Mouse (Mus musculus) midbrain, embryonic 15.5 days (tissue): ENCODE measurements around the gene Mast1. TPM values are rescaled to one million over a fixed set of nuclear protein-coding genes. Genes with fewer than 3 reads are reported as not detected.

Source experiments
- ATAC-seq: fragments of 200-750 bp; cut with Nextera tagmentation; replicated peaks from 2 replicates; pipeline ENCODE4 v1.8.0; 2017; ENCODE audit warnings: moderate TSS enrichment
- H3K27ac ChIP-seq: fragments of 300-500 bp; sonication (generic); 2 replicates; pipeline ENCODE4 v1.5.1; 2015; ENCODE audit warnings: mild to moderate bottlenecking, inconsistent platforms
- H3K27me3 ChIP-seq: fragments of 300-500 bp; sonication (generic); replicated peaks from 2 replicates; pipeline ENCODE4 v1.6.1; 2015; ENCODE audit warnings: inconsistent platforms
- H3K36me3 ChIP-seq: fragments of 300-500 bp; sonication (generic); replicated peaks from 2 replicates; pipeline ENCODE4 v1.6.1; 2015; ENCODE audit warnings: inconsistent platforms
- H3K4me1 ChIP-seq: fragments of 300-500 bp; sonication (generic); 2 replicates; pipeline ENCODE4 v1.6.1; 2015; ENCODE audit warnings: inconsistent platforms
- H3K4me2 ChIP-seq: fragments of 300-500 bp; sonication (generic); 2 replicates; pipeline ENCODE4 v1.6.1; 2015; ENCODE audit warnings: inconsistent platforms, mild to moderate bottlenecking, moderate library complexity
- H3K4me3 ChIP-seq: fragments of 300-500 bp; sonication (generic); 2 replicates; pipeline ENCODE4 v1.5.1; 2015; ENCODE audit warnings: mild to moderate bottlenecking, inconsistent platforms
- H3K9ac ChIP-seq: fragments of 300-500 bp; sonication (generic); 2 replicates; pipeline ENCODE4 v1.6.1; 2015; ENCODE audit warnings: mild to moderate bottlenecking, inconsistent platforms
- H3K9me3 ChIP-seq: fragments of 300-500 bp; sonication (generic); 2 replicates; pipeline ENCODE4 v1.6.1; 2016; ENCODE audit warnings: inconsistent platforms
- WGBS: fragments of 180-500 bp; shearing (Covaris S2); methylation state at CpG from one replicate; pipeline ENCODE4 v1.1.7; 2015; ENCODE audit warnings: mixed read lengths; 5-methylcytosine and 5-hydroxymethylcytosine counted together
- polyA plus RNA-seq: library from polyadenylated mRNA; unstranded; fragments of >200 nt; fragmentation: Nextera tagmentation; extraction: Ambion mirVana; gene quantifications from 2 replicates; pipeline ENCODE4 v1.2.1, GENCODE M21; 2015

Gene Mast1
- polyA plus RNA-seq, 1 experiment from 2014 or later: 84.8 TPM

DNA sequence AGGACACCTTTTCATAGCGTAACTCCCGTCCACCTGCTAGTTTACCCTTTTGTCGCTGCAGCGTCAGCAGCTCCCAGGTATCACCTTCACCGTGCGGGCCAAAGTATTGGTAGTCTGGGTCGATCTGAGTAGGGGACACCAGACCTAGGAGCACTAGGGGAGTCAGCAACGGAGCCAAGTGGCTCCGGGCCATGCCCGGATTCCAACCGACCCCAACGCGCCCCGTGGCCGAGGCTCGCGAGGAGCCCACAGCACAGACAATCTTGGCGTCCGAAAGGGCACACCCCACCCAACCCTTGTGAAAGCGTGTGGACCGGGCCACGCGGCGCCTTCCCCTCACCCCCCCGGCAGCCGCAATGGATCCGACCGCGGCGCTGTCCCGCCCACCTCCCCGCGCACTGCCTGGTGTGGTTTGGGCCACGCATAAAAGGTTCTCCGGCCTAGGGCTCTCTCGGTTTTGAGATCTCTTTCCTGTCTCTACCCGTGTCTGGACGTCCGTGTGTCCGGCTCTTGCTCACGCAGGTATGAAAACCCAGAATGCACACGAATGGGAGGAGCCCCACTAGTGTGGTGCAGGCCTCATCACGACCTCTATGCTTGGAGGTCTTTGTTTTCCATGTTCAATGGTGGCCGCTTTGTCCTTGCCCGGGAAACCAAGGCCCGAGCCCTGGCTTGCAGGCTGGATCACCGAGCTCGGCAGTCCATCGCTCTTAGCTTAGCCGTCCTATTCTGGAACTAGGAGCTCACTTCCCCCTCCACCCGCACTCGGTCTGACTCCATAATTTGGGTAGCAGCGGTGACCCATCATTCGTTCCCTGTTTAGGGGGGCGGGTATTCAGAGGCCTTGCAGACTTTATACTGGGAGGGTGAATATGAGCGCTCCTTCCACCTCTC is 32.3 kb upstream of the Mast1 start, which contains the start of the genes Gm49661, Prdx2 and Rnaseh2a:
Gene Gm49661 (minus strand): TSS at position 193 of the 894 bp plus-strand sequence.
Gene Prdx2 (plus strand): TSS at position 347 of the 894 bp plus-strand sequence.
Gene Rnaseh2a (minus strand): TSS at position 527 of the 894 bp plus-strand sequence.
- peaks cover 51% of the 10 kb centered on the region for H3K4me1 ChIP-seq
- no peaks in the 10 kb centered on the region for H3K27me3 ChIP-seq
- peak within 1 kb of the TSS; percentile 78 for H3K27ac ChIP-seq
- ATAC-seq: peak; percentile 78
- H3K4me3 ChIP-seq: peak within 1 kb of the TSS; percentile 71
- H3K9me3 ChIP-seq: no peaks in the 10 kb centered on the region
- H3K4me2 ChIP-seq: peak within 1 kb of the TSS; percentile 94
- under 1% methylated on average over 56 of the region's 56 CpGs for WGBS
- H3K36me3 ChIP-seq: peaks cover 22% of the 10 kb centered on the region
- peak within 1 kb of the TSS; percentile 84 for H3K9ac ChIP-seq

DNA sequence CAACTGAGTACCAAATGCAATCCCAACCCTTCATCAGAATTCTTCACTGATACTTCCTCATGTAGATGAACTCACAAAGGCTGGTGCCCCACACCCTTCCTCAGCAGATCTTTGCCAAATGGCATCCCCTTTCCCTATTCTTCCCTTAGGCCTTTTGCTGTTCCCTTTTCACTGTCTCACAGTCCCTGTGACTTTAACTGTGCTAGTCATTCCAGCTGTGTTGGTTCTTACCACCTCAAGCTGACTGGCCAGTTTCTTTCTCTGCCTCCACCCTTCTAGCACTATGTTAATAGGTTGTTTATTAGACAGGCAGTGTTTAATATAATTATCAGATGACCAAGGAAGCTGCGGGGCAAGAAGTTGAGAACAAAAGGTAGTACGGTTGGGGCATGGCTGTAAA is 31.5 kb upstream of the Mast1 start:
- Histone ChIP-seq H3K9me3 (no peaks in the 10 kb centered on the region), H3K9ac (peak overlapping the region; percentile 84; the same call in 1 of the 2 replicates), H3K4me2 (peak overlapping the region; percentile 94), H3K36me3 (peaks cover 19% of the 10 kb centered on the region), H3K4me3 (peak overlapping the region; percentile 71), H3K27me3 (no peaks in the 10 kb centered on the region), H3K4me1 (peaks cover 51% of the 10 kb centered on the region), H3K27ac (peak overlapping the region; percentile 78; the same call in 1 of the 2 replicates)
- WGBS: 20% methylated on average over 2 of the region's 2 CpGs
- no peak for ATAC-seq

DNA sequence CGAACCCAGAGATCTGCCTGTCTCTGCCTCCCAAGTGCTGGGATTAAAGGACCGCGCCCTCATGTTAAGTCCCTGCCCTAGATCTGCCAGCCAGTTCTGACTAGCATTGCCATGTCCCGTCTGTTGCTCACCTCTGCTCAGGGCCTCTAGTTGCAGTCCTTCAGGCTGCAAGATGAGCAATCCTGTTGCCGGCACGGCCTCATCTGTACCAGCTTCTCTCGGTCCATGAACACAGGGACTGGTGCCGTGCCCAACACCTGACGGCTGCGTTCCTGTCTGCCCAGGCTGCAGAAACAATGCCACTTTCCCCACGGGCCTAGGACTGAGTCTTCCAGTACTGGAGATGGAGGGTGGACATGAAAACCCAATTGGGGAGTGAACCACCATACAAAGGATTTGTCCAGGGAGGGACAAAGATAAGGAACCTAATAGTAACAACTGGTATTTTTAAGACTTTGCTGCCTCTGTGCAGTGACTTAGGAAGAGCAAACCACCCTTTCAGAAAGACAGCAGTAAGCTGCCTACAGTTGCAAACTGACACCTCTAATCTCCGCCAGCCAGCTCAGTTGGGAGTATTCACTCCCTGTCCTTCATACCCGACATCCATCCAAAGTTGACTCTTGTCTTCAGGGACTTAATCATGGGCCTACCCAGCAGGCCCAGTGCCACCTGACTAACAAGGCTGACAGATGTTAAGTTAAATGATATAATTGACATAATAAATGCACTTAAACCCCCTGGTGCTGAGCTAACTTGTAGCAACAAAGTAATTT is 30.6 kb upstream of the Mast1 start:
- H3K36me3 ChIP-seq: peaks cover 12% of the 10 kb centered on the region
- no peaks in the 10 kb centered on the region for H3K27me3 ChIP-seq
- no peaks in the 10 kb centered on the region for H3K9me3 ChIP-seq
- no peak overlapping the region for H3K4me3 ChIP-seq
- WGBS: 86% methylated on average over 13 of the region's 13 CpGs
- no peak for ATAC-seq
- H3K9ac ChIP-seq: no peak overlapping the region
- no peak overlapping the region for H3K27ac ChIP-seq
- no peak overlapping the region for H3K4me2 ChIP-seq
- H3K4me1 ChIP-seq: peaks cover 51% of the 10 kb centered on the region

DNA sequence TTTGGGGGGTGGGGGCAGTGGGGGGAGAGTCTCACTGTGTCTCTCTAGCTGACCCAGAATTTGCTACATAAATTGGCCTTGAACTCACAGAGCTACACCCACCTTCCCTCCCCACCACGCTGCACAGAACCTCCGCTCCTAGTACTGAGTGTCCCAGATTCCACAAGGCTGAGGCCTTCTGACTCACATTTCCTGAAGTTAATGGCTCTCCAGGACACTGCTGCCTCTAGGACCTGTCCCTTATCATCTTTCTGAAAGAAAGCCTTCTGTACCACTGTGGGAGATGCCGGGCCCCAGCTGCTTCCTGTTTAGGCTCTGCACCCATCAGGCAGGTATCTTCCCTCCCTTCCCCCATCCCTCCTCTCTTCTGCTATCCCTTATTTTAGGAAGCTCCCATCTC is 29.4 kb upstream of the Mast1 start:
- Histone ChIP-seq H3K27ac (0 out of 2 replicates have a peak overlapping the region, but pooled peaks have one; percentile 77), H3K4me2 (peak overlapping the region; percentile 88), H3K4me3 (no peak overlapping the region), H3K36me3 (peaks cover 2% of the 10 kb centered on the region), H3K27me3 (no peaks in the 10 kb centered on the region), H3K9ac (no peak overlapping the region), H3K4me1 (peaks cover 46% of the 10 kb centered on the region), H3K9me3 (no peaks in the 10 kb centered on the region)
- ATAC-seq: no peak; the same call in 1 of the 2 replicates
- WGBS: 59% methylated on average over 3 of the region's 3 CpGs

DNA sequence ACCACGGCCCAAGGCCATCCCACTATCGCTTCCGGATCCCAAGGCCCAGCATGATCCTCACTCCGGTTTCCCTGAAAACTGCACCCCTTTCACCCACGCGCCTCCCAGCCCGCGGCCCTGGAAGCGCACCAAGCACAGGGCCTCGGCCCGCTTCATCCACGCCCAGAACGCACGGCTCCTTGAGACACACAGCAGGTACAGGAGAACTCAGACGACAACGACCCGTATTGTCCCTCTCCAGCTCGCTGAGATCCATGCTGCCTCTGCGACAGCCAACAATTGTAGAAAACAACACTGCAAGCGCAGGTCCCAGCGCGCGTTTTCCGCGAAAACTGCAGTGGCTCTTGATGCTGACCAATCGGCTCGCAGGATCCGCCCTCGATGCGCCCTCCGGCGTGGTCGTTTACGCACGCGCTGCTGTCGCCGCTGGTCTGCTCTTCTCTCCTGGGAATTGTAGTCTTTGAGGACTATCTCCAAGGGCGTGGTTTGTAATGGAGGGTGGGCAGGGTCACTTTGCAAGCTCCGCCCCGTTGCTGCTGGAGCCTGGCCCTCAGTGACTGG is 28.7 kb upstream of the Mast1 start:
- Histone ChIP-seq H3K9me3 (no peaks in the 10 kb centered on the region), H3K4me2 (peak overlapping the region; percentile 88), H3K36me3 (no peaks in the 10 kb centered on the region; the same call in 1 of the 2 replicates), H3K4me1 (peaks cover 38% of the 10 kb centered on the region), H3K27me3 (no peaks in the 10 kb centered on the region), H3K4me3 (peak overlapping the region; percentile 67), H3K9ac (peak overlapping the region; percentile 55), H3K27ac (peak overlapping the region; percentile 77)
- under 1% methylated on average over 41 of the region's 41 CpGs for WGBS
- ATAC-seq: peak; percentile 76

DNA sequence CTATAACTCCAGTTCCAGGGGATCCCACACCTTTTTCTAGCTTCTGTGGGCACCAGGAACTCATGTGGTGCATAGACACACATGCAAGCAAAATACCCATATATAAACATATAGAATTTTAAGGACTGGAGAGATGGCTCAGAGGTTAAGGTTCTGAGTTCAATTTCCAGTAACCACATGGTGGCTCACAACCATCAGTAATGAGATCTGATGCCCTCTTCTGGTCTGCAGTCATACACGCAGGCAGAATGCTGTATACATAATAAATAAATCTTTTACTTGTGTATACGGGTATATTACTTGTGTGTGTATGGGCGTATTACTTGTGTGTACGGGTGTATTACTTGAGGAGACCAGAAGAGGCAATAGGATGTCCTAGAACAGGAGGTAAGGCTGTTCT is 26.8 kb upstream of the Mast1 start:
- Histone ChIP-seq H3K9me3 (no peaks in the 10 kb centered on the region), H3K4me1 (peaks cover 32% of the 10 kb centered on the region), H3K27me3 (no peaks in the 10 kb centered on the region), H3K4me2 (no peak overlapping the region), H3K4me3 (no peak overlapping the region), H3K9ac (no peak overlapping the region), H3K36me3 (no peaks in the 10 kb centered on the region), H3K27ac (no peak overlapping the region)
- 93% methylated on average over 4 of the region's 4 CpGs for WGBS
- no peak for ATAC-seq

DNA sequence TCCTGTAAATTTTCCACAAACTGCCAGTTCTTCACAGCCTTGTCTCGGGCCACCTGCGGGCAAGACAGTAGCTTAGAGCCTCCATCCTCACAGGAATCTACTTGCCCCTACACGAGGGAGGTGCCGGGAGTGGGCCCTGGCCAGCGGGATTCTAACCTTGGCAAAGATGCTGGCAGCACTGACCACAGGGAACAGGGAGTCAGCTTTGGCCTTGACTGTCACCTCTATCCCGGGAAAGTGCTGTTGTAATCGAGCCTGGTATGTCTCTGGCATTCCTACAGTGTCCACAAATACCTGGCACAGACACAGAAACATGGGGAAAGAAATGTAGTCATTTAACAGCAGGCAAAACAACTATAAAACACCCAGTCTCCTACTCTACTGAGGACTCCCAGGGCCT is 22.7 kb upstream of the Mast1 start:
- Histone ChIP-seq H3K9ac (no peak overlapping the region), H3K9me3 (no peaks in the 10 kb centered on the region), H3K27ac (no peak overlapping the region), H3K27me3 (no peaks in the 10 kb centered on the region), H3K4me1 (peaks cover under 1% of the 10 kb centered on the region), H3K4me2 (no peak overlapping the region), H3K4me3 (no peak overlapping the region), H3K36me3 (no peaks in the 10 kb centered on the region; the same call in 1 of the 2 replicates)
- no peak for ATAC-seq
- WGBS: 93% methylated on average over 7 of the region's 7 CpGs

DNA sequence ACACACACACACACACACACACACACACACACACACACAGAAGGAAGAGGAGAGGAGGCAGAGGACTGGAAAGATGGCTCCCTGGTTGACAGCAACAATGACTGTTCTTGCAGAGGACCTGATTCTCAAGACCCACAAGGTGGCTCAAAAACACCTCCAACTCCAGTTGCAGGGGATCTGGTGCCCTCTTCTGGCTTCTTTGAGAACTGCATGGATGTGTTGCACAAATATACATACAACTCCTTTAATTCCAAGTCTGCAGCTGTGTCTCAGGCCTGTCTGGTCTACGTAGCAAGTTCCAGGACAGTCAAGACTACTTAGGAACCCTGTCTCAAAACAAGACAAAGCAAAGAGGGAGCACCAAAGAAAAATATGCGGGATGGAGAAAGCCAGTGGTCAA is 19.6 kb upstream of the Mast1 start:
- Histone ChIP-seq H3K4me1 (no peaks in the 10 kb centered on the region), H3K36me3 (no peaks in the 10 kb centered on the region; the same call in 1 of the 2 replicates), H3K9ac (no peak overlapping the region), H3K27me3 (peaks cover 5% of the 10 kb centered on the region; the same call in 1 of the 2 replicates), H3K9me3 (no peaks in the 10 kb centered on the region), H3K4me3 (no peak overlapping the region), H3K4me2 (no peak overlapping the region), H3K27ac (no peak overlapping the region)
- 40% methylated on average over 2 of the region's 2 CpGs for WGBS
- ATAC-seq: no peak; the same call in 1 of the 2 replicates

DNA sequence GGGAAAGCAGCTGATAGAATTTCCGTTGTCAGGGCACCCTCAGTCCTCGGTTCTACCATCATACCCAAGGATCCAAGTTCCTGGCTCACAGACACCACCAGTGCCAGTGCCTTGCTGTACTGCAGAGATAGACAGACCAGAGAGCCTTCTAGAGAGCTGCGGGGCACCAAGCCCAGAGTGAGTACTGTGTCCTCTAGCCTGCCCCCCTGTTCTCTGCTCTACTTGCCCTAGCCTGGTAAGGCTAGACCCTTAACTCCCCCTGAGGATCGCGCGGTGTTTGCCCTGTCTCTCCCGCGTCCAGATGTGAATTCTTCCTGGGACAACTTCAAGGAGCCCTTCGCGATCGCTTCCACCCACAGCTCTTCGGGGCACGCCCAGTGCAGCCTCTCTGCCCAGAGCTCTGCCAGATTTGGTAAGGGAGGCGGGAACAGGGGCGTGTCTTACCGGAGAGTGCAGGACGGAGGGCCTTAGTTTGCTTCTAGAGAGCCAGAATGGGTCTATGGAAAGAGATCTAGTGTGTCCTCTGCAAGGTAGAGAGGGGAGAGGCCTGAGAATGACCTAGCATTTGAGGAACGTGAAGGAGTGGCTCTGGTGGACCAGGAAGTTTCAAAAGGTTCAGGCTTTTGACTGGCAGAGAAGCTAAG is 15.6 kb upstream of the Mast1 start:
- Histone ChIP-seq H3K9me3 (no peaks in the 10 kb centered on the region), H3K9ac (no peak overlapping the region), H3K4me1 (no peaks in the 10 kb centered on the region), H3K27ac (no peak overlapping the region), H3K4me3 (no peak overlapping the region), H3K36me3 (no peaks in the 10 kb centered on the region; the same call in 1 of the 2 replicates), H3K4me2 (no peak overlapping the region), H3K27me3 (peaks cover 21% of the 10 kb centered on the region)
- WGBS: 8% methylated on average over 18 of the region's 18 CpGs
- ATAC-seq: no peak

DNA sequence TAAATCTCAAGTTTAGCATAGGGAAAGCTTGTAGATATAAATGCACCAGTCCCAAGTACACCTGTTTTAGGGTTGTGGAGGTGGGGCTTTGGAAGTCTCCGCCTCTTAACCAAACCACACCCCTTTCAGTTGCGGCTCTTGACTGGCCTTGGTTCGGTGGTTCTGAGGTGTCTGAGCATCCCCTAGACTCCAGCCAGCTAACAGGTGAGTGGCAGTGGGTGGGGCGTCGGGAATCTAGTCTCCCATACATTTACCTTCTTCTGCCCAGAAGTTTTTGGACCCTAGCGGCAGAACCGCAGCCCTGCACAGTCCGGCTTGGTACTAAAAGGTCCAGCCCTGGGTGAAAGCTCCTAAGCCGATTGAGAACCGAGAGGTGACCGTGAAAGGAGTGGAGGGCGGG is 12.6 kb upstream of the Mast1 start:
- H3K9me3 ChIP-seq: no peaks in the 10 kb centered on the region
- H3K4me3 ChIP-seq: no peak overlapping the region
- H3K4me2 ChIP-seq: no peak overlapping the region
- peaks cover 21% of the 10 kb centered on the region for H3K27me3 ChIP-seq
- H3K9ac ChIP-seq: no peak overlapping the region
- 18% methylated on average over 12 of the region's 12 CpGs for WGBS
- H3K27ac ChIP-seq: no peak overlapping the region
- peaks cover 22% of the 10 kb centered on the region for H3K4me1 ChIP-seq
- ATAC-seq: no peak
- no peaks in the 10 kb centered on the region for H3K36me3 ChIP-seq

DNA sequence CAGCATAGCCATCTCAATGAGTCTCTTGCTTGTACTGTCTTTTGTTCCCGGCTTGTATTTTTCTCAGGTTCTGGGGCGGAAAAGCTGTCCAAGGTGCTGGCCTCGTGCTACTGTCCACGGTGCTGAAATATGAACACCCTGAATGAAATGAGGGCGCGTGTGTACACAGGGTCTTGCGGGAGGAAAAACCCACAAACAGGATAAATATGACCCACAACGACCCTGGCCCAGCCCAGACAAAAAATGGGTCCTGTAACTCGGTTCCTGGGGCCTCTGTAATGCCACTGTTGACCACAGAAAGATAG is 10.0 kb upstream of the Mast1 start:
- 18% methylated on average over 9 of the region's 9 CpGs for WGBS
- Histone ChIP-seq H3K36me3 (no peaks in the 10 kb centered on the region), H3K4me2 (peak overlapping the region; percentile 64), H3K27ac (0 out of 2 replicates have a peak overlapping the region, but pooled peaks have one; percentile 80), H3K9ac (peak overlapping the region; percentile 57; the same call in 1 of the 2 replicates), H3K4me3 (peak overlapping the region; percentile 66), H3K27me3 (peaks cover 21% of the 10 kb centered on the region), H3K4me1 (peaks cover 35% of the 10 kb centered on the region), H3K9me3 (no peaks in the 10 kb centered on the region)
- ATAC-seq: no peak
